Mouse (Mus musculus) neural tube, embryonic 11.5 days (tissue): ENCODE results near the gene Col8a1. TPM values are rescaled to one million over a fixed set of nuclear protein-coding genes. Genes with fewer than 3 reads are reported as not detected.

Source experiments
- ATAC-seq: fragments of 200-750 bp; cut with Nextera tagmentation; 2 replicates; pipeline ENCODE4 v1.8.0; 2017; ENCODE audit warnings: moderate number of reproducible peaks, mild to moderate bottlenecking, moderate TSS enrichment, moderate library complexity; ENCODE audit not compliant: insufficient read depth, low FRiP score, low TSS enrichment
- DNase-seq: peaks from one replicate; pipeline ENCODE4 v3.0.0-alpha.2; 2015; ENCODE audit warnings: low spot score
- H3K27ac ChIP-seq: fragments of 300-500 bp; sonication (generic); 2 replicates; pipeline ENCODE4 v1.5.1; 2014; ENCODE audit warnings: low read depth, mild to moderate bottlenecking, low read length
- H3K27me3 ChIP-seq: fragments of 300-500 bp; sonication (generic); 2 replicates; pipeline ENCODE4 v1.6.1; 2014; ENCODE audit warnings: mild to moderate bottlenecking, low read length, mixed read lengths; ENCODE audit not compliant: control insufficient read depth, insufficient read depth
- H3K36me3 ChIP-seq: fragments of 300-500 bp; sonication (generic); 2 replicates; pipeline ENCODE4 v1.6.1; 2014; ENCODE audit warnings: mild to moderate bottlenecking, low read length, moderate library complexity, mixed read lengths; ENCODE audit not compliant: control insufficient read depth, insufficient read depth
- H3K4me1 ChIP-seq: fragments of 300-500 bp; sonication (generic); 2 replicates; pipeline ENCODE4 v1.6.1; 2014; ENCODE audit warnings: low read length, mixed read lengths; ENCODE audit not compliant: control insufficient read depth, insufficient read depth
- H3K4me2 ChIP-seq: fragments of 300-500 bp; sonication (generic); 2 replicates; pipeline ENCODE4 v1.6.1; 2014; ENCODE audit warnings: low read depth, mild to moderate bottlenecking, moderate library complexity
- H3K4me3 ChIP-seq: fragments of 300-500 bp; sonication (generic); 2 replicates; pipeline ENCODE4 v1.5.1; 2014; ENCODE audit warnings: low read depth, low read length
- H3K9ac ChIP-seq: fragments of 300-500 bp; sonication (generic); 2 replicates; pipeline ENCODE4 v1.6.1; 2014; ENCODE audit warnings: mild to moderate bottlenecking, low read length
- H3K9me3 ChIP-seq: fragments of 300-500 bp; sonication (generic); 2 replicates; pipeline ENCODE4 v1.6.1; 2016; ENCODE audit warnings: low read length; ENCODE audit not compliant: control insufficient read depth
- WGBS: fragments of 180-500 bp; shearing (Covaris S2); extraction: QIAGEN DNeasy Blood & Tissue Kit; methylation state at CpG from one replicate; pipeline ENCODE4 v1.1.7; 2014; 5-methylcytosine and 5-hydroxymethylcytosine counted together
- polyA plus RNA-seq: library from polyadenylated mRNA; unstranded; fragments of >200 nt; fragmentation: Nextera tagmentation; extraction: Ambion mirVana; gene quantifications from 2 replicates; pipeline ENCODE4 v1.2.1, GENCODE M21; 2014

Col8a1 gene
- polyA plus RNA-seq, 1 experiment from 2014 or later: 4.2 TPM

GRCm38 (mm10) chr16:57750549-57750948 is 4.0 kb downstream of the Col8a1 start:
- 75% methylated on average over 2 of the region's 2 CpGs for WGBS
- H3K4me2 ChIP-seq: no peak overlapping the region
- no peaks in the 10 kb centered on the region for H3K27me3 ChIP-seq
- no peaks in the 10 kb centered on the region for H3K36me3 ChIP-seq
- H3K27ac ChIP-seq: no peak overlapping the region
- H3K4me1 ChIP-seq: no peaks in the 10 kb centered on the region
- ATAC-seq (no peak), DNase-seq (no peak)
- no peaks in the 10 kb centered on the region for H3K9me3 ChIP-seq
- H3K4me3 ChIP-seq: no peak overlapping the region
- no peak overlapping the region for H3K9ac ChIP-seq

GRCm38 (mm10) chr16:57748093-57748492 is 6.4 kb downstream of the Col8a1 start:
- Histone ChIP-seq H3K4me2 (no peak overlapping the region), H3K27ac (no peak overlapping the region), H3K36me3 (no peaks in the 10 kb centered on the region), H3K9me3 (no peaks in the 10 kb centered on the region), H3K4me3 (no peak overlapping the region), H3K27me3 (no peaks in the 10 kb centered on the region), H3K4me1 (no peaks in the 10 kb centered on the region), H3K9ac (no peak overlapping the region)
- 77% methylated on average over 3 of the region's 3 CpGs for WGBS
- ATAC-seq (no peak), DNase-seq (no peak)

GRCm38 (mm10) chr16:57747357-57748056 is 7.0 kb downstream of the Col8a1 start:
- Histone ChIP-seq H3K9ac (no peak overlapping the region), H3K27ac (no peak overlapping the region), H3K9me3 (no peaks in the 10 kb centered on the region), H3K4me2 (no peak overlapping the region), H3K36me3 (no peaks in the 10 kb centered on the region), H3K27me3 (no peaks in the 10 kb centered on the region), H3K4me1 (no peaks in the 10 kb centered on the region), H3K4me3 (no peak overlapping the region)
- ATAC-seq (no peak), DNase-seq (no peak)
- WGBS: 79% methylated on average over 2 of the region's 2 CpGs

GRCm38 (mm10) chr16:57740169-57740568 is 14.4 kb downstream of the Col8a1 start:
- Histone ChIP-seq H3K9me3 (no peaks in the 10 kb centered on the region), H3K4me1 (no peaks in the 10 kb centered on the region), H3K36me3 (no peaks in the 10 kb centered on the region), H3K9ac (no peak overlapping the region), H3K27ac (no peak overlapping the region), H3K27me3 (no peaks in the 10 kb centered on the region), H3K4me2 (no peak overlapping the region), H3K4me3 (no peak overlapping the region)
- ATAC-seq (no peak), DNase-seq (no peak)
- 90% methylated on average over 3 of the region's 3 CpGs for WGBS

GRCm38 (mm10) chr16:57734942-57735341 is 19.6 kb downstream of the Col8a1 start:
- H3K4me2 ChIP-seq: no peak overlapping the region
- no peaks in the 10 kb centered on the region for H3K9me3 ChIP-seq
- H3K4me3 ChIP-seq: no peak overlapping the region
- DNase-seq (no peak), ATAC-seq (no peak)
- H3K36me3 ChIP-seq: no peaks in the 10 kb centered on the region
- 92% methylated on average over 2 of the region's 2 CpGs for WGBS
- H3K4me1 ChIP-seq: no peaks in the 10 kb centered on the region
- H3K27me3 ChIP-seq: no peaks in the 10 kb centered on the region
- no peak overlapping the region for H3K27ac ChIP-seq
- no peak overlapping the region for H3K9ac ChIP-seq

- Histone ChIP-seq H3K36me3 (no peaks in the 10 kb centered on the region), H3K4me2 (no peak overlapping the region), H3K27me3 (no peaks in the 10 kb centered on the region), H3K4me1 (no peaks in the 10 kb centered on the region), H3K9ac (no peak overlapping the region), H3K4me3 (no peak overlapping the region), H3K9me3 (no peaks in the 10 kb centered on the region), H3K27ac (no peak overlapping the region)
- ATAC-seq (no peak), DNase-seq (no peak)
- WGBS: 69% methylated on average over 1 of the region's 1 CpGs
Measured at GRCm38 (mm10) chr16:57733545-57733944, 21.0 kb downstream of the Col8a1 start.

- 90% methylated on average over 3 of the region's 3 CpGs for WGBS
- Histone ChIP-seq H3K36me3 (no peaks in the 10 kb centered on the region), H3K4me3 (no peak overlapping the region), H3K4me2 (no peak overlapping the region), H3K9ac (no peak overlapping the region), H3K4me1 (no peaks in the 10 kb centered on the region), H3K27ac (no peak overlapping the region), H3K27me3 (no peaks in the 10 kb centered on the region), H3K9me3 (no peaks in the 10 kb centered on the region)
- ATAC-seq (no peak), DNase-seq (no peak)
Measured at GRCm38 (mm10) chr16:57733139-57733538, 21.4 kb downstream of the Col8a1 start.

- no peak for ATAC-seq
- no peaks in the 10 kb centered on the region for H3K9me3 ChIP-seq
- H3K4me2 ChIP-seq: no peak overlapping the region
- no peaks in the 10 kb centered on the region for H3K36me3 ChIP-seq
- H3K4me3 ChIP-seq: no peak overlapping the region
- H3K27ac ChIP-seq: no peak overlapping the region
- 72% methylated on average over 3 of the region's 3 CpGs for WGBS
- H3K9ac ChIP-seq: no peak overlapping the region
- no peak for DNase-seq
- no peaks in the 10 kb centered on the region for H3K4me1 ChIP-seq
- no peaks in the 10 kb centered on the region for H3K27me3 ChIP-seq
Measured at GRCm38 (mm10) chr16:57724978-57725377, 29.6 kb downstream of the Col8a1 start.

- 85% methylated on average over 2 of the region's 2 CpGs for WGBS
- Histone ChIP-seq H3K36me3 (no peaks in the 10 kb centered on the region), H3K4me3 (no peak overlapping the region), H3K4me2 (no peak overlapping the region), H3K4me1 (no peaks in the 10 kb centered on the region), H3K27me3 (no peaks in the 10 kb centered on the region), H3K27ac (no peak overlapping the region), H3K9me3 (no peaks in the 10 kb centered on the region), H3K9ac (no peak overlapping the region)
- ATAC-seq (no peak), DNase-seq (no peak)
Measured at GRCm38 (mm10) chr16:57718982-57719381, 35.6 kb downstream of the Col8a1 start.
